Mouse (Mus musculus) neural tube, embryonic 10.5 days (tissue): ENCODE results near the gene Plce1.

Experiments
- DNase-seq: peaks from one replicate; pipeline ENCODE4 v3.0.0-alpha.2; 2017; ENCODE audit warnings: low spot score; ENCODE audit errors: extremely low spot score

Gene Plce1

DNA sequence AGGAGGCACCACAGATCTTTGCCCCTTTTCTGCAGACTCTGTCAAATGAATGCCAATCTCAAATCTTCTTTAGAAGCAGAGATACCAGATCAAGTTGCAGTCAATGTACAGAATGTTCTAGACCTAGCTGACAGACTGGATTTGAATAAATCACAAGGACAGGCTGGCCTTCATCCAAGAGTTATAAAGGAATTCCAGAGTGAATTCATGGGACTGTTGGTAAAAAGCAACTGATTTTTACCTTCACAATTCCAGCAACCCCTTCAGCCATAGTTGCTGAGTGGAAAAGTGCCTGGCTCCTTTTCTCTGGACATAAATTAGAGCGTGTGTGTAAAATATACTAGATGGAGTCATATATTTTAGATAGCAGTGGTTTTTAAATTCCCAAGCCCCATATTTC is 102.0 kb downstream of the Plce1 start:
- DNase-seq = no peak

DNA sequence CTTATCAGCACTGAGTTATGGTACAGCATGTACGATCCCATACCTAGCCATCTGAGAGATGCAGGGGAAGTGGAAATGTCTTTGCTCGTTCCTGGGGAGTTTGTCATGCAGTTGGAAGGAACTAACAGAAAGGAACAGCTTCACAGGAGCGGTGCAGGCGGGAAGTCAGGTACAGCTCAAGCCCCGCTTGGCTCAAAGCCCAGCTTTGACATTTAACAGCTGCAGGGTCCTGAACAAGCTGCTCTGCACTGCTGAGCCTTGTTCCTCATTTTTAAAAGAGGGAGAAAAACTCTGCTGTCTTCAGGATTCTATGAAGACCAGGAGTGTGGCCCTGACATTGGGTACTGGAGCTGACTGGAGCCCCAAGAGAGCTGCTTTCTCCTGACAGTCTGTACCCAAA is 106.7 kb downstream of the Plce1 start:
- DNase-seq = no peak

DNA sequence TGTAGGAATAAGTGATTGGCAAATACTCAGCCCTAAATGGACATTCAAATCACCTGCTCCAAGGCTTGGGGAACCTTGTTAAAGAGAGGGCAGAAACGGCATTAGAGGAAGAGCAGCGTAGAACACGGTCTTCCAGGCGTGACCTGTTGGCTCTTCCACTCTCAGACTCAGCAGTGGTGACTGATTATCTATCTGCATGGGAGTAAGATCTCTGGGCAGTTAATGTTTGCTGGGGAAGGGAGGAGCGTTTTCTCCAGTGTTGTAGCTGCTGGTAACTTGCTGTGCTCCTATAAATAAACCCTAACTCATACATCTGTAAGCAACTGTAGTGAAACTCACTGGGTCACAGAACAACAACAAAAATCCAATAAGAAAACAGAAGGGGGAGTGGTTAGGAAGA is 108.6 kb downstream of the Plce1 start:
- DNase-seq = no peak

DNA sequence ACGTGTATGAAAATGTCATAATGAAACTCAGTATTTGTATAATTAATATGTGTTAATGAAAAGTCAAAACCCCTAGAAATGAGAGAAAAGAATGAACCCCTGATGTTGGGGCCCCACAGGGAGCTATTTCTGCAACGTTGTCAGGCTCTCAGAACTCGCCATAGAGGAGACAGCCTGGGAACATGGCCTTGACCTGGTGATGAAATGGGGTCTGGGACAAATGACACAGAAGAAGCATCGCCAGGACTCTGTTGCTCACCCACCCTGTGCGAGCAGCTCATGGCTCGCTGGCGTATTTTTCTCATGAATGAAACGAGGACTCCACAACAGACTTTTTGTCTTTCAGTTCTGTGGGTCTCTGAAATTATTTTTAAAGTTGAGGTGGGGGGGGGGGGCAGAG is 109.0 kb downstream of the Plce1 start:
- no peak for DNase-seq

DNA sequence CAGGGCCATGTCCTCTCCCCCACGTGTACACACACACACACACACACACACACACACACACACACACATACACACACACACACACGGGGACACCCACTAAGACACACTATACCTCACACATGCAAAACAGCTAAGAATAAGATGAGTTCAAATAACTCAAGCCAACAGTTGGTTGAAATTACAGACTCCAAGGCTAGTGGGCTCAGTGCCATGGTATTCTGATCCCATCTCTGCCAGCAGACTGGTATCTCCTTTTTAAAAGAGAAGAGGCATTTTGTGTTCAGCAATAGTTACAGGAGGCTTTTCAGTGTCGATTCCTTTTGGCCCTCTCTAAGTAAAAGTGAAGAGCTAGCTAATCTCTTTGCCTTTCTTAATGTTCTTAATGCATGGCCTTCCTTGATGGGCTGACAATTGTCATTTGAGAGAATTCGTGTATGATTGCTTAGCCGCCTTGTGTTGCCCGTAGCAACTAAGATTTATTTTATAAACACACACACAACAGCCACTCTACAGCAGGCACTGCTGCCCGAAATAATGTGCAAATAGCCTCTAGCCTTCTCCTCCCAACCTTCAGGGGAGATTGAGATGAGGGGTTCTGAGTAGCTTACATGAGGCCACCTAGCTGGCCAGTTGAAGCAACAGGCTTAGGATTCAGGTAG is 111.8 kb downstream of the Plce1 start:
- DNase-seq = no peak

DNA sequence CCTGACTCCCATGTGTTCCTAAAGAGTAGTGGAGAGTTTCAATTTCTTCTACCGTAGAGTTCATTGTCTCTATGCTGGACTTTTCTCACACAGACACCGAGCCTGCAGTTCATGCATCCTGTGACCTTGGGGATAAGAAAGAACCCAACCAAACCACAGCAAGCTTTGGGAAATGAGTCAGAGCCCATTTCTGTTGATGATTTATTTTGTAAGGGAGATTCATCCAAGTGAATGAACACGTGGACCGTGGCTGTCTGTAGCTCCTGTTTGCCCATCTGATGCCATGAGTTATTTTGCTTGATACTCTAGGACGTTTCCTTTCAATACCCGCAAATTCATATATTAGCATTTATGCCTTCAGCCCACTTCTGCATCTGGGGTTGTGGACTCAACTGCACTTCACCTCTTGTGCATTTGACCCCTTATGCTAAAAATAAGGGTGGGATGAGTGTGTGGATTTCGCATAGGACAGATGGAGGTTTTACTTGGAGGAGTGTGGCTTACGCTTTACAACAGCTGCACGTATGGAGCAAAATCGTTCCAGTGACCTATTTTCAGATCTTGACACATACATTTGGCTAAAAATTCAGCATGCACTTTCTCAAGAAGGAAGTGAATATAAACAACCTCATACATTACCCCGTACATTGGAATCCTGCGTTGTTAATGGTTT is 112.5 kb downstream of the Plce1 start:
- no peak for DNase-seq

DNA sequence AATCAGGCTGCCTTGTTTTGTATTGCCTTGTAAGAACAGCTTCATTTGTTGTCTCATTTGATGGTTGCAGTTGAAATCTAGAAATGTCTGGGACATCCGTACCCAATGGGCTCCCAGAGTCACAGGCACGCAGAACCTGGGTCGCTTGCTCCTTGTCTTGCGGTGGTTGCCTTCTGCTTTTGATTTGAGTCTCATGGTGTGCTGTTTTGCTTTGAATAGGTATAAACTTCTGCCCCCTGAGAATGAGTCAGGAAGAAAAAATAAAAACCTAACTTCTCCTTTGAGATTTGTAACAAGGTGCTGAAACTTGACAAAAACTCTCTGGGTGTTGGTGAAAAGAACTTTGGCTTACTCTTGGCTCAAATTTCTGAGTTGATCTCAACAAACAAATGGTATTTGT is 115.2 kb downstream of the Plce1 start:
- no peak for DNase-seq

DNA sequence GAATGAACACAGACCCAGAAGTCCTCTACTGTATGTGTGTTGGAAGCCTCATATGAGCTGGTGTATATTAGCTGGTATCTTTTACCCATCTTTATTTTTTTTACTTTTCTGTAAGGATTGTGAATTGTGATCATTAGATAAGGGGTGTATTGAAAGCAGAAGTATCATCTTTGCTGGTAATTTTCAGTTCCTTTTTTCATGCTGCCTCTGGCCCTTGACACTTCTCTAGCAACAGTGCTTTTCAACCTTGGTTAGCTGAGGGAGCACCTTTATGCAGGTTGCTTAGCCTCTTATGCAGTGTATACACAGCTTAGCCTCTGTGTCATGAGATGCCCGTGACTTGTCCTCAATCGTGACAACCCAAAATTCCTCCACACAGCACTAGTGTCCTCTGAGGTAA is 116.5 kb downstream of the Plce1 start:
- DNase-seq = no peak

DNA sequence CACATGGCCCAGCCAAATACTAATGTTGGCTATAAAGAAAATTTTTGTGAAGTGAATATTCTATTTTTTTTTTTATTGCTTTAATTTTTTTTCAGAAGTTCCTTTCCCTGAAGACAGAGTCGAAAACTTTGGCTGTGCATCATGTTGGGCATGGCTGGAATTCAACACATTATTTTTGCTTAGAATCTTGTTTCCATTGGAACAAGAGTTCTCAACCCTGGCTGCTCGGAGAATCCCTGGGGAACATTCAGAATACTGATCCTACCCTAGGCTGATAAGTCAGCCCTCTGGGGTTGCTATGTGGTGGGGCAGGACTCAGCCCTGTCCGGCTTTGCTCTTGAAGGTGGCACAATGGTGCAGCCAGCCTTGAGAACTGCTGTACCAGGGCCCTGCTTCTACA is 118.1 kb downstream of the Plce1 start:
- no peak for DNase-seq

DNA sequence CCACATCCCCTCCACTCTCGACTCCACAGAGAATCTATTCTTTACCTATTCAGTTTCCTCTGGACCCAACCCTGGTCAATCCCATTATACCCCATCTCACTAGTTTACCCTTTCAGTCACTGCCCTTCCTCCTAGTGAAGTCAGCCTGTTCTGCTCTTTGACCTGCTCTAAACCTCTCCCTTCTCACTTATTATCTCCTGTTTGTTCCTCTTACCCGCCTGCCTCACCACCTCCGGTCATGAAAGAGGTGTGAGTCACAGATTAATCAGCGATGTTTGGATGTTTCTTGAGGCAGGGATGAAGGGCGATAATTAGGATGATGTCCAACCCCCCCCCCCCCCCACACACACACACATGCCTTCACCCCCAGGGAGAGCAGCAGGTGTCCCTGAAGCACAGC is 120.2 kb downstream of the Plce1 start:
- DNase-seq = no peak

DNA sequence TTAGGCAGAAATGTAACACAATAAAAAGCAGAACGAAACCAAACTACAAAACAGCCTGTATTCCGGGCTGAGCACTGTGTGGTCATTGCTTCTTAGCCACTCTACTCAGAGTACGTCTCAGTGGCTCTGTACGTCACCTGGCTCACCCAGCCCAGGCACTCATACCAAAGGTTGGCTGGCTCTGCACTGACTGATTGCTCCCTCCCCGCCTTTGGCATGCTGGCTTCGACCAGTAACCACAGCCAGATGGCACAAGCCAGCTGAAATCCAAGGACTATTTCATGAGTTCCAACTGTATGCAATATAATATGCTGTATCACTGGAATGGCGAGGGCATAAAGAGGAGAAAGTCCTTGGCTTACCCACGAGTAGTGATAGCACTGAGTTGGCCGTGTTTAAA is 121.9 kb downstream of the Plce1 start:
- no peak for DNase-seq

DNA sequence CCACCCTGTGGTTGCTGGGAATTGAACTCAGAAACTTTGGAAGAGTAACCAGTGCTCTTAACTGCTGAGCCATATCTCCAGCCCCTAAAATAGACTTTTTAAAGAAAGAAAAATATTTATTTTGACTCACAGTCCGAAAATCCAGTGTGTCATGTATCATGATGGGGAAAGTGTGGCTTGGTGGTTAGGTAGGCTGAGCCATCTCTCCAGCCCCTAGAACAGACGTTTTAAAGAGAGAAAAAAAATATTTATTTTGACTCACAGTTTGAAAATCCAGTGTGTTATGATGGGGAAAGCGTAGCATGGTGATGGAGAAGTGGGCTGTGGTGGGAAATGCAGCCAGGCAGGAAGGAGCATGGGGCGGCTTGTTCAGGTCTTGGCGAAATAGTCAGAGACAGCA is 126.3 kb downstream of the Plce1 start:
- no peak for DNase-seq

DNA sequence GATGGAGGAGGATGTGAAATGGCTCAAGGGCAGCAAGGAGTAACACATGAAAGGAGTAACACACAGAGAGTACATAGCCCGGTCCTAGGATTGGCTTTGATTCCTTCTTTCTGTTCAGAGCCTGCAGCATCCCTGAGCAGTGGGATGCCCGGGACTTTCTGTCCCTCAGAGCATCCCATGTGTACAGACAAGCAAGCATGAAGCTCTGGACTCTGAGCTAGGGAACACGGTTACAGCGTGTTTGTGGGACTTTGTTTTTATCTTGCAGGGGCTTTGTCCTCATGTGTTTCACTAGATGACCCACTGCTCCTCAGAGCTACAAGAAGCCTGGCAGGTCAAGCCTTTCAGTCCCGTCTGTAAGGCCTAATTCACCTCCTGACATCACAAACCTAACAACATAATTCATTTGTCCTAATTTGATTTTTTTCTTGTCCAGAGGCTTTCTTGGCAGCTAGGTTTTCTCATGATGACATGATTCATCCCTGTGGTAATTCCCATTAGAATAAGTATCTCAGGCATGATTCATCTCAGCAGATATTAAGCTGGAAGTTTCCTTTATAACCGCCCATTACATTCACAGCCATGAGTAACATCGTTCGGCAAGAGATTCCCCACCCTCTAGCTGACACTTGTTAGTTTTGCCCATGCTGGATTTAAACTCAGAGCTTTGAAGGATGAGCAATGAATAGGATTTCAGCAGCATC is 128.2 kb downstream of the Plce1 start:
- no peak for DNase-seq

DNA sequence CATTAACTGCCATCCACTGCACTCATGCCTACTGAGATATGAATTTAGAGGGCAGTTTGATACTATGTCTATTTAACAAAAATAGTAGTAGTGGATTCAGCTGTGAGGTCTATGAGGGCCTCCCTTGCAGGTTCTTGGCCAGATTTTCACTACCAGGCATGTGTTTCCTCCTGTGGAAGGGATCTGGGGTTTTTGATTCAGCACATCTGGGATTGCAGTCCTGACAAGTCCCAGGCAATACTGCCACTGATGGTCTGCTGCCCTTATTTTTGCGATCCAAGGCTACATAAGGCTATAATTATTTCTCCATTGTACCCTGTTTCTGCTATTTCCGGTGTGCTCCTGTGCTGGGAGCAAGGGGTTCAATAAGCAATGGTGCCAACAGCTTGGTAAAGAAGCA is 129.4 kb downstream of the Plce1 start:
- DNase-seq = no peak

DNA sequence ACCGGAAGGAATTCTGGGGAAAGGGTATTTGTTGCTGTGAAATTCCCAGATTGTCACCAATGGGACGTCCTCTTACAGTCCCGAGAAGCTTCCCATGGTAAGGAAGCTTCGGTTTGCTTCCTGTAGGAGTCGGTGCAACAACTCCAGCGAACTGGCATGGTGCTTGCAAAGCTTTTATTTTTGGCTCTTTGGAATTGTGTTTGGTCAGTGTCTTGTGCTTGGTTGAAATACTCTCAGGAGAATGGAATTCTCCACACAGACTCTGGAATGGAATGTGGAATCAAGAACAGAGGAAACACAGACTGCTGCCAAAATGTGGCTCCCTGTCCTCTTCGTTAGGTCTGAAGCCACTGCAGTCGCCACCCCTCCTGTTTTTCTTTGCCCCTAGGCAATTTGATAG is 129.9 kb downstream of the Plce1 start:
- no peak for DNase-seq

DNA sequence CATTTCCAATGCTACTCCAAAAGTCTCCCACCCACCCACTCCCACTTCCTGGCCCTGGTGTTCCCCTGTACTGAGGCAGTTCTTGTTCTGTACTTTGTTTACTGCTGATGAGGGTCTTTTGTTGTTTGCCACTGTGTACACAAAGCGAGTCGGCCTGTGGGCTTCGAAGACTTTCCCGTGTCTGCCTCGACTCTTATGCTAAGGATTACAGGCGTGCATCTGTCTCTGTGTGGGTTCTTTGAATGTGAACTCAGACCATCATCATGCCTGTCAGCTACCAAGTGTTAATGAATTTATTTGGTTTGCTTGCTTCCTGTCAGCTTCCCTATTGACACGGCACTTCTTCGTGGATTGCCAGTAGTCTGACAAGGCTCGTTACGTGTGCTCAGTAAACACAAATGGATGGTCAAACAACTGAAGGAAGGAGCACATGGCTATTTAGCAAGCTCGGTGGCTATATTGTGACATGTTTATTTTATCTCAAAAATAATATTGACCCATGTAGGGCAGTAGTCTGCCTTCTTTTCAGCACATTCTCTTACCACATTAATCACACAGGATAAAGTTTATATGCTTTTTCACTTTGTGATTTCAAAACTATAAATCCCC is 133.3 kb downstream of the Plce1 start:
- DNase-seq = no peak

DNA sequence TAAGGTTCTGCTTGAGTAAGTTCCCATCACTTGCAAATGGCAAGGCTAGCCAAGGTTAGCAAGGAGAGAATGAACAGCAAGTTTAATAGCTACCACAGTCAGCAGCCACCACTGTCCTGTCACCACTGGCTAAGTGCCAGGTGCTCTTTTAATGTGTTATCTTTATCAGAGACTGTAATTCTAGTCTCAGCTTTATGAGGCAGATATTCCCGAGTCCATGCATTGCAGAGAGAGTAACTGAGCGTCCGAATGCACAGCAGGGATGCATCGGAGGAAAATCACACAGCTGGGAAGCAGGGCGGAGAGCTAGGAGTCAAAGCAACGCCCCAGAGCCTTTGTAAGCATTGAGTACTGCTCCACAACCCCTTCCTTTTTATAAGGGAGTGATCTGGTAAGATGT is 134.4 kb downstream of the Plce1 start:
- DNase-seq = no peak

DNA sequence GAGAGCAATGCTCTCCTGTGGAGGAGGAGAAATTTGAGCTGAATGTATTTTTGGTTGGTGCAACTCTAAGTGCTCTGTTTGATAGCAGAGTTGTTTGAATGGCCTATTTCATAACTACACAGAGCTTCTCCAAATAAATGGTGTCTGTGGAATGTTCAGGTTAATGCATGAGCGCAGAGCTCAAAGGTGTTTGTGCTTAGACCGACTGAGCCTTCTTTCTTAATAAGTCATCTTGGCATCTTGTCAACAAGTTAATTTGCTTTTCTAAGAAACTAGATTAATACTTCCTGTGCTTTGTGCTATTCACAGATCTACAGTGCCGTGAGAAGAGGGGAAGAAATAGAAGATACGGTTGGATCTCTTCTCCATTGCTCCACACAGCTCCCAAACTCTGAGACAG is 139.2 kb downstream of the Plce1 start:
- DNase-seq = no peak

DNA sequence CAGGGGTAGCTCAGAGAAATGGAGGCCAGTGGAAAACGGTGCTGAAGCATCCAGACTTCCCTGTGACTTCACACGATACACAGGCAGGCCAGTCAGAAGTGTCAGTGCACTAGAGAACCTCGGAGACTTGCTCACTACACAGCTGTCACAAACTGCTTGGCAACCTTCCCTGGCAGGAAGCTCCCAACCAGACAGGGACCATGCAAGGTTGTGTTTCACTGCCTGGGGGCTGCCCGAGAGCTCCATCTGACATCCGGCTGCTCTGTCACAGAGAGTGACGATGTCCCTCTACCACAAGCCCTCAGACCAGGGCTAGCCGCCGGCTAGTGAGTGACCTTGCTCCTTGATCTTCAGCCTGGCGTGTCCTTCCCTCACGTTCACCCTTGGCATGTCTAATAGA is 140.6 kb downstream of the Plce1 start:
- DNase-seq = no peak

DNA sequence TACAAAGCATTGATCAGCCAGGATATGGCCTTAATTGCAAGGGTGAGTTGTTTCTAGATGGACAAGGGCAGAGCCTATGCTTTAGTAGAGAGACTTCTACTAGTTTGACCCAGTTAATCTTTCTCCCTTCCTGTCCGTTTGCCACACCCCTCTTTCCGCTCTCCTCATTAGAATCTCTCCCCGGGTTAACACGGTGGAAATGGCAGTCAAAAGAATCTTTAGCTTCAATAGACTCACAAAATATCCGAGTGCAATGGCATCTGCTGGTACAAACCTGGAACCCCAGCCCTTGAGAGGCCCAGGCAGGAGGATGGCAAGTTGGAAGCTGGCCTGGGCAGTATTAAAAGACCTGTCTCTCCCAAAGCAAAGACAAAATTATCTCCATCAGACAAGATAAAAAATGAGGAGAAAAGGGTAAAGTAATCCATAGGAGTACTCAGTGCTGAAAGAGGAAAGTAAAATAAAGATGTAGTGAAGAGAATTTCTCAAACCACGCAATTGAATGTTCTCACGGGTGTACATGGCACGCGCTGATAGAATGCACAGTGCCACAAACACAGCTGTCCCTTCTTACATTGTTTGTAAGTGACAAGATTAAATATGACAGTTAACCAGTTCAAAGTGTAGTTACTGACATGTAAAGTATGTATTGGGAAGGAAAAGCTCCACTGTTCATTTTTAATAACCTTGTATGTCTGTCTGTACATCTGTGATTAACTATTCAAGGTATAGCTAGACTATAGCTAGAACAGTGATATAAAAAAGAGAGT is 145.5 kb downstream of the Plce1 start:
- no peak for DNase-seq

DNA sequence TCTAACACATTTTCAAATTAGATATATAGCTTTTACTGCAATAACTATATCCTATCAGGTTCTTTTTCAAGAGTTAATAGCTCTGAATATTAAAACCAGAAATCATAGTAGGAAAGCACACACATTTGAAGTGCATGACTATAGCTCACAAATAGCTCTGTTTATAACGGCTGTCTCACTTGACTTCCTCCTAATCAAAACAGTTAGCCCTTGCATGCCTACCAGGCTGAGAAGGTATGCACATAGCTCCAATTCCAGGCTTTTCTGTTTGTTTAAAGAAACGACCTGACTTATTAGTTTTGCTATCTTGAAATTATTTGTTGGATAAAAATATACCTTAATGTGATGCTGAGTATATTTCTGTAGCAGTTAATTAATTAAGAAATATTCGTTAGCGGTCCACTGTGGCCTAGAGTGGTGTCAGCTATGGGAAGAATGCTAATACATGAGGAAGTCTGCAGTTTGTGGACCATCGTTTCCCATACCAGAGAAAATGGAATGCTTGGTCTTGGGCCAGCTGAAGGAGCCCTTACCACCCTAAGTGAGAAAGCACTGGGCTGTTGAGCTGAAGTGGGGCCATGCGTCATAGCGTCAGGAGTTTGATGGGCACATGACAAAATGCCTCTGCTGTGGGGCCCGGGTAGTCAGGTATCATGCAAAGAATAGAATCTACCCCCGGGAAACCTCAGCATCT is 146.3 kb downstream of the Plce1 start:
- no peak for DNase-seq
